Mouse (Mus musculus) small intestine, adult 2 months (tissue): ENCODE data around the gene Tiam2.

Experiments
- CTCF ChIP-seq: fragments of 200-500 bp; IDR thresholded peaks from 2 replicates; pipeline ENCODE4 v1.5.1; 2012; ENCODE audit warnings: low read depth, mild to moderate bottlenecking, control low read depth, inconsistent platforms, low read length, moderate library complexity, mixed read lengths; ENCODE audit not compliant: insufficient replicate concordance, insufficient read length; ENCODE audit errors: extremely low read depth
- POLR2A ChIP-seq: fragments of 200-500 bp; IDR thresholded peaks from 2 replicates; pipeline ENCODE4 v1.6.1; 2012; ENCODE audit warnings: low read depth, mild to moderate bottlenecking, control low read depth, inconsistent platforms, low read length, moderate library complexity

DNA sequence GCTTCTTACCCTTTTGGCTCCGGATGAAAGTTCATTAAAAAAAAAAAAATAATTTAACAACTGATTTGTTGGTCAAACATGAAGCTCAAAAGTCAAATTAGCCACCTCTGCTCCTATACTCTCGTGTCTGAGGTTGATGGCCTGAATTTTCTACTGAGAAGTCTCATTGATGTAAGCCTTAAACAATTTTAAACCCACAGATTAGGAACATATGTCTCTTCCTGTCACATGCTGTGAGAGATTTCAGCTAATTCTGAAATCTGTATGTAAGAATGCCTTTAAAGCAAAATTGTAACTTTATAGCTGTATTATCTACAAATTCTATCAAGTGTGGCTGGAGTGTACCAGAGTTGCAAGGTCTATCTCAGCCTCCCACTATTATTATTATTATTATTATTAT, 46.1 kb upstream of the Tiam2 start:
- TF ChIP-seq CTCF (no peak), POLR2A (no peak)
